Mouse (Mus musculus): Measurements from ENCODE around the gene Gm10645. TPM values are rescaled to one million over a fixed set of nuclear protein-coding genes. Genes with fewer than 3 reads are reported as not detected.

Gm10645 gene
- polyA plus RNA-seq, 1 experiment from 2014 or later = 0.29 TPM

DNA sequence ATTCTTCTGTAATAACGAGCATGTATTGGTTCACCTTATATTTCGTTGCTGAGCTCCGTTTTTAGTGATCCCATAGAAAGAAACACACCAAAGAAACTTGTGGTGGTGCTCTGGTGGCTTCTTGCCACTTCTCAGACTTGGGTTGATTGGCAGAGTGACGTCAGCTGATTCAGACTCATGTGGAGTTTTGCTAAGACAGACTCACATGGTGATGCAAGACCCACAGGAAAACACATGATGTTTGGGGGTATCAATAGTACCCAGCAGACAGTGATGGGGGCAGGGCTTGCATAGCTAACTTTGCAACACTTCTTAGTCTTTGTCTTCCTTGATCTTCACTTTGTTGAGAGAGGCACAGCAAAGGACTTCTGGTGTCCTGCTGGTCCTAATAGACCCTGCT lies 21.4 kb downstream of the Gm10645 start:
- Histone ChIP-seq H3K9ac (replicated peaks) (no peak overlapping the region), H3K27ac (ENCODE audit: low read depth) (no peak overlapping the region), H3K4me2 (ENCODE audit: low read depth, low read length) (no peak overlapping the region), H3K36me3 (replicated peaks; ENCODE audit: insufficient read depth, low read length) (no peaks in the 10 kb centered on the region), H3K9me3 (ENCODE audit: low read length) (no peaks in the 10 kb centered on the region), H3K4me3 (ENCODE audit: low read depth, low read length) (no peak overlapping the region), H3K4me1 (ENCODE audit: insufficient read depth) (0 out of 2 replicates have a peak, but pooled peaks cover 3% of the 10 kb centered on the region), H3K27me3 (ENCODE audit: insufficient read depth, low read length) (no peaks in the 10 kb centered on the region)
- no peak for TF ChIP-seq CTCF (IDR thresholded peaks at IDR 0.05; ENCODE audit: low read depth)
- no peak for TF ChIP-seq EP300 (IDR thresholded peaks at IDR 0.05; ENCODE audit: low read depth)
- ATAC-seq (no peak), DNase-seq (no peak)
- WGBS (ENCODE audit: insufficient replicate concordance) = 76% methylated on average over 4 of the region's 4 CpGs

GRCm38 (mm10) chr8:83141358-83141757 lies 24.6 kb downstream of the Gm10645 start:
- Histone ChIP-seq H3K4me1 (ENCODE audit: insufficient read depth) (0 out of 2 replicates have a peak, but pooled peaks cover 3% of the 10 kb centered on the region), H3K27me3 (ENCODE audit: insufficient read depth, low read length) (no peaks in the 10 kb centered on the region), H3K4me3 (ENCODE audit: low read depth, low read length) (no peak overlapping the region), H3K4me2 (ENCODE audit: low read depth, low read length) (peak overlapping the region; percentile 27; the same call in 1 of the 2 replicates), H3K9ac (replicated peaks) (no peak overlapping the region), H3K36me3 (replicated peaks; ENCODE audit: insufficient read depth, low read length) (no peaks in the 10 kb centered on the region), H3K27ac (ENCODE audit: low read depth) (peak overlapping the region; percentile 63), H3K9me3 (ENCODE audit: low read length) (no peaks in the 10 kb centered on the region)
- ATAC-seq (peak; percentile 67; the same call in 1 of the 2 replicates), DNase-seq (peak; percentile 24)
- no peak for TF ChIP-seq CTCF (IDR thresholded peaks at IDR 0.05; ENCODE audit: low read depth)
- TF ChIP-seq EP300 (IDR thresholded peaks at IDR 0.05; ENCODE audit: low read depth) = no peak
- 40% methylated on average over 5 of the region's 5 CpGs for WGBS (ENCODE audit: insufficient replicate concordance)

GRCm38 (mm10) chr8:83140701-83141111 lies 25.3 kb downstream of the Gm10645 start:
- H3K4me2 ChIP-seq (ENCODE audit: low read depth, low read length) = peak overlapping the region; percentile 27; the same call in 1 of the 2 replicates
- no peaks in the 10 kb centered on the region for H3K27me3 ChIP-seq (ENCODE audit: insufficient read depth, low read length)
- TF ChIP-seq CTCF (IDR thresholded peaks at IDR 0.05; ENCODE audit: low read depth) (no peak), EP300 (IDR thresholded peaks at IDR 0.05; ENCODE audit: low read depth) (no peak)
- WGBS (ENCODE audit: insufficient replicate concordance) = 21% methylated on average over 3 of the region's 3 CpGs
- ATAC-seq (peak; percentile 61; the same call in 1 of the 2 replicates), DNase-seq (peak; percentile 18)
- no peak overlapping the region for H3K4me3 ChIP-seq (ENCODE audit: low read depth, low read length)
- H3K36me3 ChIP-seq (replicated peaks; ENCODE audit: insufficient read depth, low read length) = no peaks in the 10 kb centered on the region
- no peaks in the 10 kb centered on the region for H3K9me3 ChIP-seq (ENCODE audit: low read length)
- 0 out of 2 replicates have a peak, but pooled peaks cover 3% of the 10 kb centered on the region for H3K4me1 ChIP-seq (ENCODE audit: insufficient read depth)
- H3K9ac ChIP-seq (replicated peaks) = no peak overlapping the region
- H3K27ac ChIP-seq (ENCODE audit: low read depth) = peak overlapping the region; percentile 63

DNA sequence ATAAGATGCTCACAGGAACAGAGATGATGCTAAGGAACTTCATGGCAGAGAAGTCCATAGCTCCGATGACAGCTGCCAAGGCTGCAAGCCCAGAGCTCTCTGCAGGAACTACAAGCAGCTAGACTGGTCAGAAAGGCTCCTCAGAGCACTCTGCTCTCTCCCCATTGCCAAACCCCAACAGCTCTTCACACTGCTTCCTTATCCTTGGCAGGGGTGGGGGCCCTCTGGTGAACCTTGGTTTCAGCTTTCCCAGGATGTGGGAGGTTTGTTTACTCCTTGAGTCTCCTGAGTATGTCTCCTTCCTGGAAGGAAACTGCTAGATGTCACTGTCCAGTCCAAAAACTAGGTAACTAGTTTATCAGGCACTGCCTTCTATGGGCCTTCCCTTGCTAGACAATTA lies 25.9 kb downstream of the Gm10645 start:
- Histone ChIP-seq H3K9me3 (ENCODE audit: low read length) (no peaks in the 10 kb centered on the region), H3K4me3 (ENCODE audit: low read depth, low read length) (no peak overlapping the region), H3K4me2 (ENCODE audit: low read depth, low read length) (no peak overlapping the region), H3K36me3 (replicated peaks; ENCODE audit: insufficient read depth, low read length) (no peaks in the 10 kb centered on the region), H3K9ac (replicated peaks) (no peak overlapping the region), H3K27me3 (ENCODE audit: insufficient read depth, low read length) (no peaks in the 10 kb centered on the region), H3K4me1 (ENCODE audit: insufficient read depth) (peaks cover 7% of the 10 kb centered on the region; the same call in 1 of the 2 replicates), H3K27ac (ENCODE audit: low read depth) (peak overlapping the region; percentile 7; the same call in 1 of the 2 replicates)
- no peak for DNase-seq
- TF ChIP-seq CTCF (IDR thresholded peaks at IDR 0.05; ENCODE audit: low read depth) (no peak), EP300 (IDR thresholded peaks at IDR 0.05; ENCODE audit: low read depth) (no peak)
- no peak for ATAC-seq
- WGBS (ENCODE audit: insufficient replicate concordance) = 57% methylated on average over 1 of the region's 1 CpGs

DNA sequence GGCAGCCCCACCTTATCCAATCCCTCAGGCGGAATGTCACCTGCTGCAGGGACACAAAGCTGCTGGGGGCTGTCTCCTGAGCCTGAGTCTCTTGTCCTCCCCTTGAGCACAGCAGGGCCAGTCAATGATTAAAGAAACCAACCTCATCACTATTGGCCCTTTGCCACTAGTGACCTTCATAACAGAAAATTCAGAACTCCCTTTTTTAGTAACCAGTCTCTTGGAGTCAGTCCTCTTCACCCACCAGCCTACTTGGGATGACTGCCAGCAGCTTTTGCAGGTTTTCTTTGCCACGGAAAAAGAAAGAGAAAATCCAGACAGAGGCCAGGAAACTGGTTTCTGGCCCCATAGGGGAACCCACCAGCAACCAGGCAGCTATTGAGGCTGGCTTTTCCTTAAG lies 30.9 kb downstream of the Gm10645 start:
- ATAC-seq (no peak), DNase-seq (no peak)
- H3K27me3 ChIP-seq (ENCODE audit: insufficient read depth, low read length) = no peaks in the 10 kb centered on the region
- H3K4me2 ChIP-seq (ENCODE audit: low read depth, low read length) = no peak overlapping the region
- no peaks in the 10 kb centered on the region for H3K36me3 ChIP-seq (replicated peaks; ENCODE audit: insufficient read depth, low read length)
- H3K4me3 ChIP-seq (ENCODE audit: low read depth, low read length) = no peak overlapping the region
- H3K4me1 ChIP-seq (ENCODE audit: insufficient read depth) = peaks cover 8% of the 10 kb centered on the region; the same call in 1 of the 2 replicates
- H3K27ac ChIP-seq (ENCODE audit: low read depth) = no peak overlapping the region
- 38% methylated on average over 2 of the region's 2 CpGs for WGBS (ENCODE audit: insufficient replicate concordance)
- no peak for TF ChIP-seq CTCF (IDR thresholded peaks at IDR 0.05; ENCODE audit: low read depth)
- no peaks in the 10 kb centered on the region for H3K9me3 ChIP-seq (ENCODE audit: low read length)
- no peak overlapping the region for H3K9ac ChIP-seq (replicated peaks)

Other genes starting within 250 kb of the Gm10645 start
- 0.41 TPM in 2 replicates for gene Tbc1d9, start 818 bp downstream of the Gm10645 start, polyA plus RNA-seq (2015; fragmentation: Nextera tagmentation; extraction: Ambion mirVana)
- not detected in 2 replicates for gene Ucp1, start 124.2 kb upstream of the Gm10645 start, polyA plus RNA-seq (2015; fragmentation: Nextera tagmentation; extraction: Ambion mirVana)
- gene Elmod2, start 166.3 kb upstream of the Gm10645 start, polyA plus RNA-seq (2015; fragmentation: Nextera tagmentation; extraction: Ambion mirVana) = 3.4 and 4.0 TPM in 2 replicates
- gene Mgat4d, start 182.3 kb upstream of the Gm10645 start, polyA plus RNA-seq (2015; fragmentation: Nextera tagmentation; extraction: Ambion mirVana) = not detected in 2 replicates
- gene Clgn, start 223.7 kb upstream of the Gm10645 start, polyA plus RNA-seq (2015; fragmentation: Nextera tagmentation; extraction: Ambion mirVana) = 0.12 and 0.21 TPM in 2 replicates